In the genomic region with DNA sequence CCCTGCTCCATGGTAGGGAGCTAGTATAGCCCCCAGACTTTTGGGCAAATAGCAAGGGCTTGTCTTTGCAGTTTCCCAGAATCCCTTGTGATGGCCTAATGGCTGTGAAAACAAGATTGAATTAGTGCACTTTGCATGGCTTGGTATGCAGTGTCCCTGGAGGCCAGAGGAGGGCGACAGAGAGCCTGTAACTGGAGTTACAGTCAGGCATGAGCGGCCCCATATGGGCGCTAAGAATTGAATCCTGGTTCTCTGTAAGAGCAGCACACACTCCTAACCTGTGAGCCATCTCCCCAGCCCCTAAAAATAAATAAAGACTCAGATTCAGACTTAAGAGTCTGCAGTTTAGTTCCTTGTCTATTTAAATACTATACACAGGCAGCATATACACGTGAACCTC, we compare ENCODE assay signal across 10 mouse cellular contexts. TPM values are rescaled to one million over a fixed set of nuclear protein-coding genes. Genes with fewer than 3 reads are reported as not detected.
DNase-seq lines count a peak whose midpoint lies in the region; ATAC-seq and TF ChIP-seq lines count a peak whose summit lies in the region.
"Had no signal": no experiment of that assay in that cellular context is flagged by ENCODE, and none has a peak within 500 bp of the region (broad histone marks: within the 10 kb centered on the region; RNA-seq: fewer than 3 reads in every experiment).

No protein-coding gene starts in this region.

- H3K36me3 ChIP-seq in spleen, adult 2 months (ENCODE audit: control insufficient read depth, insufficient read depth, low read length) = no peaks in the 10 kb centered on the region
- no peaks in the 10 kb centered on the region for H3K36me3 ChIP-seq in liver, embryonic 15.5 days (replicated peaks)
- no peaks in the 10 kb centered on the region for H3K36me3 ChIP-seq in stomach, postnatal 0 days (ENCODE audit: control insufficient read depth, insufficient read depth, low read length)
- H3K36me3 ChIP-seq: embryonic facial prominence, embryonic 13.5 days had no signal

- TF ChIP-seq POLR2A in spleen, adult 2 months (IDR thresholded peaks at IDR 0.05; ENCODE audit: low read depth, low read length) = no peak
- no peak for TF ChIP-seq POLR2A in brain, embryonic 14.5 days (IDR thresholded peaks at IDR 0.05; ENCODE audit: borderline replicate concordance, extremely low read depth, insufficient read depth, insufficient read length, poor library complexity, severe bottlenecking)

- DNase-seq in gastrocnemius, postnatal 10 days = peak; percentile 34
- no peak for DNase-seq in gastrocnemius, postnatal 36 days
- peak in 1 of 2 experiments; percentile 51 for DNase-seq in spleen, adult 2 months (ENCODE audit: low read depth in 1 of 2, low spot score in 2 of 2)
- no peak for DNase-seq in spleen, adult 12 weeks (ENCODE audit: low spot score)
- DNase-seq in brain, embryonic 14.5 days (ENCODE audit: low read depth) = peak; percentile 32
- peak; percentile 60 for DNase-seq in stomach, postnatal 0 days (ENCODE audit: low spot score)
- no peak for DNase-seq in right cerebral cortex, postnatal 25 days

- no peaks in the 10 kb centered on the region for H3K9me3 ChIP-seq in liver, embryonic 15.5 days (replicated peaks)
- no peaks in the 10 kb centered on the region for H3K9me3 ChIP-seq in stomach, postnatal 0 days (ENCODE audit: control insufficient read depth, low read length)
- H3K9me3 ChIP-seq: embryonic facial prominence, embryonic 13.5 days had no signal

- H3K4me2 ChIP-seq in liver, embryonic 15.5 days = no peak overlapping the region
- H3K4me2 ChIP-seq in stomach, postnatal 0 days (replicated peaks; ENCODE audit: low read depth) = no peak overlapping the region
- H3K4me2 ChIP-seq: embryonic facial prominence, embryonic 13.5 days had no signal

- ATAC-seq in liver, embryonic 15.5 days (ENCODE audit: insufficient read depth) = peak; percentile 37; the same call in 1 of the 2 replicates
- peak; percentile 52; the same call in 1 of the 2 replicates for ATAC-seq in stomach, postnatal 0 days (ENCODE audit: low FRiP score, low TSS enrichment)

- no peak for TF ChIP-seq EP300 in stomach, postnatal 0 days (optimal IDR thresholded peaks at IDR 0.05)

- H3K9ac ChIP-seq in liver, embryonic 15.5 days = no peak overlapping the region
- H3K9ac ChIP-seq in stomach, postnatal 0 days (ENCODE audit: low read length) = no peak overlapping the region
- H3K9ac ChIP-seq: embryonic facial prominence, embryonic 13.5 days had no signal

- 51% methylated on average over 4 of the region's 4 CpGs for WGBS in spleen, adult 2 months
- 36% methylated on average over 4 of the region's 4 CpGs for WGBS in liver, embryonic 15.5 days (ENCODE audit: insufficient replicate concordance)
- WGBS in stomach, postnatal 0 days = 37% methylated on average over 4 of the region's 4 CpGs

- peak; percentile 75; the same call in 1 of the 2 replicates for TF ChIP-seq CTCF in spleen, adult 2 months (IDR thresholded peaks at IDR 0.05; ENCODE audit: extremely low read depth, insufficient read depth, insufficient read length, insufficient replicate concordance)
- peak; percentile 65 for TF ChIP-seq CTCF in brain, embryonic 14.5 days (IDR thresholded peaks at IDR 0.05; ENCODE audit: borderline replicate concordance, extremely low read depth, insufficient read depth, insufficient read length)
- peak; percentile 78 for TF ChIP-seq CTCF in stomach, postnatal 0 days (IDR thresholded peaks at IDR 0.05; ENCODE audit: low read depth)

- H3K4me1 ChIP-seq in spleen, adult 2 months (ENCODE audit: control insufficient read depth, insufficient read depth, insufficient read length) = peaks cover 3% of the 10 kb centered on the region; the same call in 1 of the 2 replicates
- peaks cover 15% of the 10 kb centered on the region for H3K4me1 ChIP-seq in liver, embryonic 15.5 days (replicated peaks)
- peaks cover 2% of the 10 kb centered on the region; the same call in 1 of the 2 replicates for H3K4me1 ChIP-seq in stomach, postnatal 0 days (replicated peaks; ENCODE audit: control insufficient read depth, insufficient read depth)

- intact Hi-C loops in gastrocnemius, postnatal 36 days (cut with DNase I) = loop anchor here (5.0 kb wide), 1 partner anchor 57 kb away; no protein-coding TSS in a partner anchor

- peaks cover 2% of the 10 kb centered on the region for H3K27me3 ChIP-seq in spleen, adult 2 months (ENCODE audit: control insufficient read depth, insufficient read depth, low read length)
- peaks cover 75% of the 10 kb centered on the region for H3K27me3 ChIP-seq in liver, embryonic 15.5 days
- H3K27me3 ChIP-seq in stomach, postnatal 0 days (ENCODE audit: control insufficient read depth, insufficient read depth, low read length) = no peaks in the 10 kb centered on the region; the same call in 1 of the 2 replicates

- H3K4me3 ChIP-seq in spleen, adult 2 months (ENCODE audit: extremely low read depth, insufficient read depth, insufficient read length) = no peak overlapping the region
- no peak overlapping the region for H3K4me3 ChIP-seq in liver, embryonic 15.5 days (replicated peaks)
- H3K4me3 ChIP-seq in stomach, postnatal 0 days (ENCODE audit: low read depth, low read length) = no peak overlapping the region
- H3K4me3 ChIP-seq: embryonic facial prominence, embryonic 13.5 days; megakaryocyte, embryonic 14.5 days had no signal

- H3K27ac ChIP-seq in spleen, adult 2 months (ENCODE audit: insufficient read depth, low read length) = no peak overlapping the region
- H3K27ac ChIP-seq in liver, embryonic 15.5 days (replicated peaks) = no peak overlapping the region
- H3K27ac ChIP-seq in stomach, postnatal 0 days (replicated peaks) = no peak overlapping the region
- H3K27ac ChIP-seq: embryonic facial prominence, embryonic 13.5 days had no signal

RNA-seq across cellular contexts. Expression of a gene that starts 5.5 kb away (rescaled TPM):
- under 1 TPM; 0.07 to 0.18 TPM for total RNA-seq in gastrocnemius, postnatal 10 days (2021)
- under 1 TPM in 1 of 2 experiments, not detected in 1; 0.05 TPM for total RNA-seq in gastrocnemius, postnatal 36 days (2021)
- 0.11 TPM in 2 replicates for polyA plus RNA-seq in spleen, adult 2 months (2012; rRNA removed)
- polyA plus RNA-seq in brain, embryonic 14.5 days (2012; rRNA removed) = 0.21 and 0.26 TPM in 2 replicates
- polyA plus RNA-seq in liver, embryonic 15.5 days (2015; fragmentation: Nextera tagmentation; extraction: Ambion mirVana) = 0.03 TPM in 2 replicates
- polyA plus RNA-seq in stomach, postnatal 0 days (2015; fragmentation: Nextera tagmentation; extraction: Ambion mirVana) = 0.28 and 0.48 TPM in 2 replicates

RNA-seq across cellular contexts. Expression of a gene that starts 6.2 kb away (rescaled TPM):
- total RNA-seq in gastrocnemius, postnatal 10 days (2021) = 10 to 100 TPM; 13.3 to 19.1 TPM
- 10 to 100 TPM in 1 of 2 experiments, 1 to 10 TPM in 1; 7.4 to 10.6 TPM for total RNA-seq in gastrocnemius, postnatal 36 days (2021)
- polyA plus RNA-seq in spleen, adult 2 months (2012; rRNA removed) = 17.5 and 20.2 TPM in 2 replicates
- 23.6 and 24.4 TPM in 2 replicates for polyA plus RNA-seq in brain, embryonic 14.5 days (2012; rRNA removed)
- polyA plus RNA-seq in liver, embryonic 15.5 days (2015; fragmentation: Nextera tagmentation; extraction: Ambion mirVana) = 20.7 and 22.6 TPM in 2 replicates
- polyA plus RNA-seq in stomach, postnatal 0 days (2015; fragmentation: Nextera tagmentation; extraction: Ambion mirVana) = 17.0 and 17.3 TPM in 2 replicates

RNA-seq across cellular contexts. Expression of a gene that starts 23.7 kb away (rescaled TPM):
- total RNA-seq in gastrocnemius, postnatal 10 days (2021) = 10 to 100 TPM; 37.0 to 41.8 TPM
- total RNA-seq in gastrocnemius, postnatal 36 days (2021) = 10 to 100 TPM; 39.5 to 40.8 TPM
- 13.8 and 32.3 TPM in 2 replicates for polyA plus RNA-seq in spleen, adult 2 months (2012; rRNA removed)
- 40.5 and 46.1 TPM in 2 replicates for polyA plus RNA-seq in brain, embryonic 14.5 days (2012; rRNA removed)
- polyA plus RNA-seq in liver, embryonic 15.5 days (2015; fragmentation: Nextera tagmentation; extraction: Ambion mirVana) = 67.2 and 69.0 TPM in 2 replicates
- polyA plus RNA-seq in stomach, postnatal 0 days (2015; fragmentation: Nextera tagmentation; extraction: Ambion mirVana) = 60.8 and 68.9 TPM in 2 replicates

RNA-seq across cellular contexts. Expression of a gene that starts 42.3 kb away (rescaled TPM):
- under 1 TPM in 1 of 2 experiments, not detected in 1; 0.14 TPM for total RNA-seq in gastrocnemius, postnatal 10 days (2021)
- total RNA-seq in gastrocnemius, postnatal 36 days (2021) = not detected
- polyA plus RNA-seq in spleen, adult 2 months (2012; rRNA removed) = not detected in 2 replicates
- polyA plus RNA-seq in brain, embryonic 14.5 days (2012; rRNA removed) = 0.18 and 0.22 TPM in 2 replicates
- 0.20 TPM in 1 of 2 replicates, not detected in the other for polyA plus RNA-seq in liver, embryonic 15.5 days (2015; fragmentation: Nextera tagmentation; extraction: Ambion mirVana)
- polyA plus RNA-seq in stomach, postnatal 0 days (2015; fragmentation: Nextera tagmentation; extraction: Ambion mirVana) = 0.19 and 0.47 TPM in 2 replicates

Comparison
In these comparisons a context has a peak if more than half of its experiments do, and no peak if none do; other contexts are left out.
1. DNase-seq: peak in gastrocnemius, postnatal 10 days (single experiment), brain, embryonic 14.5 days (single experiment) and stomach, postnatal 0 days (single experiment); none in gastrocnemius, postnatal 36 days (0 of 2), spleen, adult 12 weeks (single experiment) and right cerebral cortex, postnatal 25 days (single experiment).
2. Peak in every context shown above with its lines, with median percentiles within 50 percentile points of each other: CTCF ChIP-seq.